Mouse (Mus musculus): ENCODE results near the gene Olfr338. TPM values are rescaled to one million over a fixed set of nuclear protein-coding genes. Genes with fewer than 3 reads are reported as not detected.
"Not testable (repeated sequence)": the region's sequence is repeated elsewhere in the genome, so short reads cannot be mapped to it uniquely, and the experiment has no call there.

Gene Olfr338
- not detected in 2 replicates for polyA plus RNA-seq (2014; fragmentation: Nextera tagmentation; extraction: Ambion mirVana)

DNA sequence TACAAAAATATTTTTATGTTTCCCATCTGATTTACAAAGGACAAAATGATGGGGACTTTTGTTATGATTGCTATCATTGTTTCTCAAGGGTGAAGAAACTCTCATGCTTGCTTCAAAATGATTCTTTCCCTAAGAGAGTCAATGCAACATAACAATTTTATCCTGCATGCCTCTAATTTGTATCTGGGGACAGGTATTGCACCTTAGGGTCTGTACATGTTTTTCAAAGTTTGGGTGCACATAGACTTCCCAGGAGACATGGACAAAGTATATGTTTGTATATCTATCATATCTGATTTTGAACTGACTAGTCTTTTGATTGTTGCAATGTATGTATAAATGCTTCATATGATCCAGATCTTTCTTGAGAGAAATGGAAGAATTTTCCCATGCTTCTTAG lies at the start of gene Olfr338:
Gene Olfr338 (plus strand): TSS at position 301 of the 400 bp plus-strand sequence.
- no peak for ATAC-seq (replicated peaks; ENCODE audit: low FRiP score)
- H3K36me3 ChIP-seq (ENCODE audit: control insufficient read depth, insufficient read depth, low read length), result no peaks in the 10 kb centered on the region

DNA sequence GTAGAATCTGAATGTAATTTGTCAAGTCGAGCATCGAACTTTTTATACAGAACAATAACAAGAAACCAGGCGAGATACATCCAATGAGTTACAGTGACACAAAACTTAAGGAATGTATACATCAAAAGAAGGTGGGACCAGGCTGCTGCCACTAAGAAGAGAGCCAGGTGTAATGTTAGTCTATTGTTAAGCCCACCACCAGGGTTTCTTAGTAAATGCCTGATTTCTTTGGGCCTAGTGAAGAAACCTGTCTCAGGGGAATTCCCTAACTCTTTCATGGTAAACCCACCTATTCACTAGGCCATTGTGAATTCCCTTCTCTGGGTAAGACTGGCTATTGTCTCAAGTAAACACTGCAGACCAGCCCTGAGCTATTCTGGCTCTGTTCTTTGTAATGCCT lies 41.9 kb downstream of the Olfr338 start:
- not testable (repeated sequence) for H3K4me1 ChIP-seq (replicated peaks; ENCODE audit: control insufficient read depth, insufficient read depth, low read length); H3K9ac ChIP-seq (ENCODE audit: low read length); H3K4me3 ChIP-seq (ENCODE audit: low read depth, low read length); H3K27ac ChIP-seq (ENCODE audit: low read depth, low read length); H3K27me3 ChIP-seq (ENCODE audit: control insufficient read depth, insufficient read depth, low read length); H3K4me2 ChIP-seq (ENCODE audit: low read depth, low read length, severe bottlenecking); DNase-seq (ENCODE audit: low spot score); H3K36me3 ChIP-seq (ENCODE audit: control insufficient read depth, insufficient read depth, low read length); H3K9me3 ChIP-seq (ENCODE audit: control insufficient read depth, low read length); ATAC-seq (replicated peaks; ENCODE audit: low FRiP score)
- 89% methylated on average over 3 of the region's 3 CpGs for WGBS

More for the DNA sequence above, at the start of gene Olfr338:
- no peak within 1 kb of the TSS for H3K27ac ChIP-seq (ENCODE audit: low read depth, low read length)
- H3K4me3 ChIP-seq (ENCODE audit: low read depth, low read length), result no peak within 1 kb of the TSS
- H3K4me2 ChIP-seq (ENCODE audit: low read depth, low read length, severe bottlenecking), result no peak within 1 kb of the TSS
- no peaks in the 10 kb centered on the region; the same call in 1 of the 2 replicates for H3K9me3 ChIP-seq (ENCODE audit: control insufficient read depth, low read length)
- no peak within 1 kb of the TSS for H3K9ac ChIP-seq (ENCODE audit: low read length)
- H3K27me3 ChIP-seq (ENCODE audit: control insufficient read depth, insufficient read depth, low read length), result no peaks in the 10 kb centered on the region
- no peaks in the 10 kb centered on the region for H3K4me1 ChIP-seq (replicated peaks; ENCODE audit: control insufficient read depth, insufficient read depth, low read length)
- DNase-seq (ENCODE audit: low spot score), result no peak

DNA sequence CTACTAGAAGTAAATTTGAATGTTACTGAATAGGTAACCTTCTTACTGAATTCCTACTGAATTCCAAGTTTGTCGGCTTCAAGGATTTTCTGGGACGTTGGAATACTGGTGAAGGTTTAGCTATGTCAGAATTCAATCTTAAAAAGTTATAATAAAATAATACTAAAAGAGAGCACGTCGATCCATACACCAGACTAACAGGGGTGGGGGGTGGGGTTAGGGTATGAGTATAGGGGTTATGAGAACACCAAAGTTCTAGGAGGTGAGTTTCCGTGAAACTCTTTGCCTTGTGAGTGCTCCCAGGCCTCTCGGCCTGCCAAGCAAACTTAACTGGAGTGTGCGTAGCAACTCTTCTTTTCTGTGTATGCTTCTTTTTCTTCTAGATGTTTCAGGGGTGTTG lies 42.3 kb downstream of the Olfr338 start:
- not testable (repeated sequence) for DNase-seq (ENCODE audit: low spot score); H3K9ac ChIP-seq (ENCODE audit: low read length); H3K9me3 ChIP-seq (ENCODE audit: control insufficient read depth, low read length); H3K27me3 ChIP-seq (ENCODE audit: control insufficient read depth, insufficient read depth, low read length); H3K27ac ChIP-seq (ENCODE audit: low read depth, low read length); H3K4me1 ChIP-seq (replicated peaks; ENCODE audit: control insufficient read depth, insufficient read depth, low read length); ATAC-seq (replicated peaks; ENCODE audit: low FRiP score); H3K36me3 ChIP-seq (ENCODE audit: control insufficient read depth, insufficient read depth, low read length); H3K4me2 ChIP-seq (ENCODE audit: low read depth, low read length, severe bottlenecking); H3K4me3 ChIP-seq (ENCODE audit: low read depth, low read length)
- WGBS, result 89% methylated on average over 7 of the region's 7 CpGs

- DNase-seq (ENCODE audit: low spot score) (no peak), ATAC-seq (replicated peaks; ENCODE audit: low FRiP score) (no peak)
- Histone ChIP-seq H3K27me3 (ENCODE audit: control insufficient read depth, insufficient read depth, low read length) (no peaks in the 10 kb centered on the region), H3K4me1 (replicated peaks; ENCODE audit: control insufficient read depth, insufficient read depth, low read length) (no peaks in the 10 kb centered on the region), H3K27ac (ENCODE audit: low read depth, low read length) (no peak within 1 kb of the TSS), H3K36me3 (ENCODE audit: control insufficient read depth, insufficient read depth, low read length) (no peaks in the 10 kb centered on the region), H3K4me3 (ENCODE audit: low read depth, low read length) (no peak within 1 kb of the TSS), H3K4me2 (ENCODE audit: low read depth, low read length, severe bottlenecking) (no peak within 1 kb of the TSS), H3K9me3 (ENCODE audit: control insufficient read depth, low read length) (no peaks in the 10 kb centered on the region; the same call in 1 of the 2 replicates), H3K9ac (ENCODE audit: low read length) (no peak within 1 kb of the TSS)
- WGBS, result 85% methylated on average over 3 of the region's 3 CpGs
Observed at GRCm38 (mm10) chr2:36418647-36419046, 45.3 kb downstream of the Olfr338 start, which contains the start of gene Olfr339. Olfr339 (plus strand) TSS chr2:36418947.

Other genes with a start within 250 kb of the Olfr338 start
- 23.2 and 28.2 TPM in 2 replicates for gene Mrrf, start 237.1 kb upstream of the Olfr338 start, polyA plus RNA-seq (2014; fragmentation: Nextera tagmentation; extraction: Ambion mirVana)
- 98.2 and 100 TPM in 2 replicates for gene Rbm18, start 236.7 kb upstream of the Olfr338 start, polyA plus RNA-seq (2014; fragmentation: Nextera tagmentation; extraction: Ambion mirVana)
- 2.8 and 2.9 TPM in 2 replicates for gene Ptgs1, start 143.1 kb upstream of the Olfr338 start, polyA plus RNA-seq (2014; fragmentation: Nextera tagmentation; extraction: Ambion mirVana)
- gene Olfr339, start 45.4 kb downstream of the Olfr338 start, polyA plus RNA-seq (2014; fragmentation: Nextera tagmentation; extraction: Ambion mirVana), result not detected in 2 replicates
- not detected in 2 replicates for gene Olfr340, start 79.1 kb downstream of the Olfr338 start, polyA plus RNA-seq (2014; fragmentation: Nextera tagmentation; extraction: Ambion mirVana)
- gene Olfr341, start 108.9 kb downstream of the Olfr338 start, polyA plus RNA-seq (2014; fragmentation: Nextera tagmentation; extraction: Ambion mirVana), result not detected in 2 replicates
- not detected in 2 replicates for gene Olfr342, start 151.5 kb downstream of the Olfr338 start, polyA plus RNA-seq (2014; fragmentation: Nextera tagmentation; extraction: Ambion mirVana)
- not detected in 2 replicates for gene Olfr344, start 193.1 kb downstream of the Olfr338 start, polyA plus RNA-seq (2014; fragmentation: Nextera tagmentation; extraction: Ambion mirVana)

Measured in forebrain, embryonic 11.5 days (tissue).